Mouse (Mus musculus) liver, adult 2 months (tissue): ENCODE data around the gene Nfu1. TPM values are rescaled to one million over a fixed set of nuclear protein-coding genes. Genes with fewer than 3 reads are reported as not detected.
"Not testable (repeated sequence)": the region's sequence is repeated elsewhere in the genome, so short reads cannot be mapped to it uniquely, and the experiment has no call there.

ENCODE experiments used
- DNase-seq: peaks from one replicate; pipeline ENCODE4 v3.0.0-alpha.2; 2011; ENCODE audit warnings: low read depth, low spot score; ENCODE audit errors: extremely low read depth
- H3K27ac ChIP-seq: fragments of 200-500 bp; replicated peaks from 2 replicates; pipeline ENCODE4 v1.5.1; 2012; ENCODE audit warnings: low read depth, mild to moderate bottlenecking, control low read depth, inconsistent platforms, low read length; ENCODE audit not compliant: insufficient read depth
- H3K27me3 ChIP-seq: fragments of 200-500 bp; 2 replicates; pipeline ENCODE4 v1.6.1; 2012; ENCODE audit warnings: mild to moderate bottlenecking, moderate library complexity, low read length, inconsistent platforms; ENCODE audit not compliant: control insufficient read depth, insufficient read depth
- H3K36me3 ChIP-seq: fragments of 200-500 bp; 2 replicates; pipeline ENCODE4 v1.6.1; 2012; ENCODE audit warnings: low read length, inconsistent platforms; ENCODE audit not compliant: control insufficient read depth, insufficient read depth
- H3K4me1 ChIP-seq: fragments of 200-500 bp; 2 replicates; pipeline ENCODE4 v1.6.1; 2011; ENCODE audit warnings: low read length; ENCODE audit not compliant: control insufficient read depth, insufficient read depth
- H3K4me3 ChIP-seq: fragments of 200-500 bp; 2 replicates; pipeline ENCODE4 v1.5.1; 2011; ENCODE audit warnings: low read depth, mild to moderate bottlenecking, control low read depth, low read length, moderate library complexity; ENCODE audit not compliant: insufficient read depth
- H3K79me2 ChIP-seq: fragments of 200-500 bp; 2 replicates; pipeline ENCODE4 v1.6.1; 2012; ENCODE audit warnings: inconsistent platforms, mild to moderate bottlenecking, low read length, moderate library complexity; ENCODE audit not compliant: control insufficient read depth, insufficient read depth
- H3K9ac ChIP-seq: fragments of 200-500 bp; 2 replicates; pipeline ENCODE4 v1.6.1; 2012; ENCODE audit warnings: low read depth, mild to moderate bottlenecking, control low read depth, inconsistent platforms, low read length
- CTCF ChIP-seq: fragments of 200-500 bp; IDR thresholded peaks from 2 replicates; pipeline ENCODE4 v1.5.1; 2011; ENCODE audit warnings: low read depth, low read length, control low read depth
- POLR2A ChIP-seq: fragments of 200-500 bp; IDR thresholded peaks from 2 replicates; pipeline ENCODE4 v1.6.1; 2011; ENCODE audit warnings: low read length, control low read depth; ENCODE audit not compliant: insufficient read depth; ENCODE audit errors: extremely low read depth
- WGBS: fragments of 180-500 bp; shearing (Covaris S2); methylation state at CpG from one replicate; pipeline ENCODE4 v1.1.7; 2018; 5-methylcytosine and 5-hydroxymethylcytosine counted together
- polyA plus RNA-seq: library from polyadenylated mRNA; depleted of rRNA; stranded (reverse); fragments of >200 nt; gene quantifications from 2 replicates; pipeline ENCODE4 v1.2.3, GENCODE M21; 2012
- total RNA-seq: library from RNA; depleted of rRNA; stranded (reverse); fragments of >200 nt; gene quantifications from 2 replicates; pipeline ENCODE4 v1.2.3, GENCODE M21; 2014

Gene Nfu1
- total and polyA plus RNA-seq, 2 experiments: 51.7 to 152 TPM

DNA sequence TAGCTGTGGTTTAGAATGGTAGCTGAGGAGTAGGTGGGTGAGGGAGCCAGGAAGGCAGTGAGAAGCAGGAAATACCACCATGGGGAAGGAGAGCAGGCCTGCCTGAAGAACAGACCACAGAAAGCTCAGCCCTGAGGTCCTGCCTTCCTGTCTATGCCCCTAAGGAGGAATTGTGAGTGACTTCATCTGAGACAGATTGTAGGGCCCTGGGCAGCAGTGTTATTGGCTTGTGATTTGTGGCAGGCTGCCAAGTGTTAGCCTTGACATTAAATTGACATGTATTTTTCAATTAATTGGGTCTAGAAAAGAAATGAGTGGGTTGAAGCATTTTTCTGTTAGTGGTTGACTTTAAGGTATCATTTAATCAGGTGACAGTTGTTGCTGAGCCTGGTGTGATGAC is 19.8 kb downstream of the Nfu1 start:
- H3K4me3 ChIP-seq: no peak overlapping the region
- H3K27ac ChIP-seq: no peak overlapping the region
- peaks cover 7% of the 10 kb centered on the region for H3K4me1 ChIP-seq
- H3K36me3 ChIP-seq: peaks cover 8% of the 10 kb centered on the region; the same call in 1 of the 2 replicates
- TF ChIP-seq CTCF: no peak
- no peak for TF ChIP-seq POLR2A
- DNase-seq: no peak
- no peaks in the 10 kb centered on the region for H3K27me3 ChIP-seq
- no peak overlapping the region for H3K9ac ChIP-seq
- H3K79me2 ChIP-seq: no peaks in the 10 kb centered on the region

DNA sequence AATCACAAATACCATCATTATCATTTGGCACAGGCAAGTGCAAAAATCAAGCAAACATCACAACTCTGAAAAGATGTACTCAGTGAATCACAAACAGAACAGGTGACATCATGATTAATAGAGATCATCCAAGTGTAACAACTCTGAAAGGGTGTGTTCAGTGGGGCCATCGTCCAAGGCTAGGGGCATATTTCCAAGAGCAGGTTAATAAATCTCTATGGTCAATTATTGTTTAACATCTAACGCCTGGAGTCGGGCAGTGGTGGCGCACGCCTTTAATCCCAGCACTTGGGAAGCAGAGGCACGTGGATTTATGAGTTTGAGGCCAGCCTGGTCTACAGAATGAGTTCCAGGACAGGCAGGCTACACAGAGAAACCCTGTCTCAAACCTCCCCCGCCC is 22.3 kb downstream of the Nfu1 start:
- 37% methylated on average over 7 of the region's 7 CpGs for WGBS
- not testable (repeated sequence) for H3K4me1 ChIP-seq, H3K27ac ChIP-seq, H3K36me3 ChIP-seq, H3K27me3 ChIP-seq, H3K4me3 ChIP-seq, H3K79me2 ChIP-seq, H3K9ac ChIP-seq
- peak; percentile 94 for DNase-seq

DNA sequence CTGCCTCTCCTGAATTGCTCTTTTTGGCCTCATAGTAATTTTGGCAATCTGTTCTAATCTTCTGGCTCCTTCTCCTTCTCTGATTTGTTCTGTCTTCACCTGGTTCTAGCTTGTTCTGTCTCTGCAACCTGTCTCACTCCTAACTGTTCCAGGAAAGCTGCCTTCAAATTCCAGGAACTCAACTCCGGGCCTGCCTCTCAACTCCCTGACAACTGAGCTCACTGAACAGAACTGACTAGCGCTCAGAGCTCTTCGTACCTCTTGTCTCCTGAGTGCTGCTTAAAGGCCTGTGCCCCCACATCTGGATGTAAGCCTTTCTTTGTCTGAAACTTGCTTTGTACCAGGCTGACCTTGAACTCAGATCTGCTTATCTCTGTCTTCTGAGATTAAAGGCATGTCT is 23.4 kb downstream of the Nfu1 start:
- no peaks in the 10 kb centered on the region for H3K27me3 ChIP-seq
- no peak overlapping the region for H3K9ac ChIP-seq
- WGBS: 84% methylated on average over 3 of the region's 3 CpGs
- no peaks in the 10 kb centered on the region for H3K79me2 ChIP-seq
- no peak for TF ChIP-seq POLR2A
- no peak for TF ChIP-seq CTCF
- 0 out of 2 replicates have a peak, but pooled peaks cover 2% of the 10 kb centered on the region for H3K36me3 ChIP-seq
- H3K4me3 ChIP-seq: no peak overlapping the region
- H3K27ac ChIP-seq: no peak overlapping the region
- no peak for DNase-seq
- H3K4me1 ChIP-seq: peaks cover 3% of the 10 kb centered on the region

DNA sequence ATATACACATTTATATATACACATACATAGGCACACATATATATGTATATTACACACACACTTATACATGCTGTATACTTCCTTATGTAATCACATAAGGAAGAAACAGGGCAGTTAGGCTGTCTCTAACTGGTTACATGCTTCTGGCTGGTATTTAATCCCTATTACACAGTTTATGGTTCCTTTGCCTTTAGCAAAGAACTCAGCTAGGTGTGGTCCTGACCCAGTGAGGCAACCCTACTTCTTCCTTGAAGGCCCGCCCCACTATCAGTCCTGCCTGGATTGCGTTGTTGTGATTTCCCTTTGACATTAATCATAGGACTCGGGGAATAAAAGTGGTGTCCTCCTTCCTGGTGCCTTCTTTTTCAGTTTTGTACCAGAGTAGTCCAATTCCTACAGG is 25.4 kb downstream of the Nfu1 start:
- Histone ChIP-seq H3K36me3 (no peaks in the 10 kb centered on the region), H3K4me3 (no peak overlapping the region), H3K4me1 (peaks cover 3% of the 10 kb centered on the region), H3K79me2 (no peaks in the 10 kb centered on the region), H3K9ac (no peak overlapping the region), H3K27ac (no peak overlapping the region), H3K27me3 (no peaks in the 10 kb centered on the region)
- TF ChIP-seq POLR2A: no peak
- no peak for TF ChIP-seq CTCF
- DNase-seq: no peak
- 85% methylated on average over 3 of the region's 3 CpGs for WGBS

DNA sequence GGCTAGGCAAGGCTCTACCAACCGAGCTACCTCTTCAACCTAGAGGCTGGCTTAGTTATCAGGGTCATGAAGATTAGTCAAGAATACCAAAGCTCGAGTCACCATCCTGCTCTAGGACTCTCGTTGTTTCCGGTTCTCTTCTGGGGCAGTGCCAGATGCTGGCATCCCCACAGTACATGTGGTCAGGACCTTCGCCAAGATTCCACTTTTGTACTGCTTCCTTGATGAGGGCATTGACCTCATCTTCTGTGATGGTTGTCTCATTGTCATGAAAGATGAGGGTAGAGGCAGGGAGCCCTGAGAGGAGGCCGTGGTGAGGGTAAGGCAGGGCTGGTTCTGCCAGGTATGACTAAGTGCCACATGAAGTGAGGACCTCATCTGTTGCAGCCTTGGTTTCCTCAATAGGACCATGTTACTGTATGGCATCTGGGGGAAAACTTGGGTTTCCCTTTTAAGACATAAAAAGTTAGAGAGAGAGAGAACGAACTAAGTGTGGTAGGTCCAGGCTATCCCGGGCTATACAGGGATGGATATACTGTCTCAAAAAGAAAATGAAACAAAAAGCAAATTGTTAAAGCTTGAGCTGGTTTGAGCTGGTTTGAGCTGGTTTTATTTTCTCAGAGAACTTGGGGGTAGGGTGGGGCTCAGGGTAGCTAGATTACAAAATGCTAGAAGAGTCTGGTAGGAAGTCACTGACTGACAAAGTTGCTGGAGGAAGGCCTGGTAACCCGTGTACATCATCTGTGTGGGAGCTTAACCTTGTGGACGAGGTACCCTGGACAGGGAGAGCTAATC is 29.0 kb downstream of the Nfu1 start:
- 87% methylated on average over 10 of the region's 10 CpGs for WGBS
- H3K27ac ChIP-seq: no peak overlapping the region

DNA sequence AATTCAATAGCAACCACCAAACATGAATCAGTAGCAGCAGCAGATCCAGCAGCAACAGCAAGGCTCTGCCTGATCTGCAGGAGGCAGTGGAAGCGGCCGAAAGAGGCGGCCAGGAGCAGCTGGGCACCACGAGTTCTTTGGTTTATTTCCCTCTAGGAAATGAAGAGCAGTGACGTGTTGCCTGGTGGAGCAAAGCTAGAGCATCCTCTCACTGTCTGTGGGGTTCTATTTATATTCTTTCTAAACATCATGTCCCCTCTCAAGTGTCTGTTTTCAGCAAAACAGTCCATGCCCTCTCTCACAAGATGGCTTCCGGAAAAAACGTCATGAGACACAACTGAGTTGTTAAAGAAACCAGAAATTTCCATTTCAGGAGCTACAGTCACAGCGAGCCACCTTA is 30.1 kb downstream of the Nfu1 start:
- no peak for DNase-seq
- peaks cover 5% of the 10 kb centered on the region for H3K4me1 ChIP-seq
- H3K27ac ChIP-seq: no peak overlapping the region
- no peaks in the 10 kb centered on the region for H3K27me3 ChIP-seq
- TF ChIP-seq CTCF (no peak), POLR2A (no peak)
- 94% methylated on average over 8 of the region's 8 CpGs for WGBS
- H3K36me3 ChIP-seq: no peaks in the 10 kb centered on the region
- H3K79me2 ChIP-seq: peaks cover 8% of the 10 kb centered on the region; the same call in 1 of the 2 replicates
- no peak overlapping the region for H3K4me3 ChIP-seq
- H3K9ac ChIP-seq: no peak overlapping the region

More for the DNA sequence above, 29.0 kb downstream of the Nfu1 start:
- Histone ChIP-seq H3K27me3 (no peaks in the 10 kb centered on the region), H3K4me1 (no peaks in the 10 kb centered on the region), H3K4me3 (no peak overlapping the region), H3K79me2 (peaks cover 3% of the 10 kb centered on the region; the same call in 1 of the 2 replicates), H3K9ac (no peak overlapping the region), H3K36me3 (no peaks in the 10 kb centered on the region)
- TF ChIP-seq CTCF: no peak
- TF ChIP-seq POLR2A: no peak
- no peak for DNase-seq
